Mouse (Mus musculus): Measurements from ENCODE around the gene Pcyt1a.

Gene Pcyt1a

GRCm38 (mm10) chr16:32508506-32509065 is 77.9 kb downstream of the Pcyt1a start:
- DNase-seq (ENCODE audit: extremely low spot score, low read depth, low spot score) = no peak

- no peak for DNase-seq (ENCODE audit: extremely low spot score, low read depth, low spot score)
These were observed 78.6 kb downstream of the Pcyt1a start for GRCm38 (mm10) chr16:32509066-32509942.

- DNase-seq (ENCODE audit: extremely low spot score, low read depth, low spot score) = no peak
These were observed 79.9 kb downstream of the Pcyt1a start for GRCm38 (mm10) chr16:32510399-32511337.

GRCm38 (mm10) chr16:32511338-32511734 is 80.6 kb downstream of the Pcyt1a start:
- no peak for DNase-seq (ENCODE audit: extremely low spot score, low read depth, low spot score)

- DNase-seq (ENCODE audit: extremely low spot score, low read depth, low spot score) = no peak
These were observed 81.2 kb downstream of the Pcyt1a start for GRCm38 (mm10) chr16:32511827-32512490.

- DNase-seq (ENCODE audit: extremely low spot score, low read depth, low spot score) = no peak
These were observed 82.2 kb downstream of the Pcyt1a start for GRCm38 (mm10) chr16:32512921-32513320.

GRCm38 (mm10) chr16:32513401-32513800 is 82.7 kb downstream of the Pcyt1a start:
- no peak for DNase-seq (ENCODE audit: extremely low spot score, low read depth, low spot score)

- no peak for DNase-seq (ENCODE audit: extremely low spot score, low read depth, low spot score)
These were observed 83.2 kb downstream of the Pcyt1a start for GRCm38 (mm10) chr16:32513948-32514347.

- DNase-seq (ENCODE audit: extremely low spot score, low read depth, low spot score) = no peak
These were observed 85.6 kb downstream of the Pcyt1a start for GRCm38 (mm10) chr16:32516006-32516962.

- DNase-seq (ENCODE audit: extremely low spot score, low read depth, low spot score) = no peak
These were observed 87.2 kb downstream of the Pcyt1a start for GRCm38 (mm10) chr16:32517785-32518481.

GRCm38 (mm10) chr16:32519656-32520371 is 89.1 kb downstream of the Pcyt1a start:
- DNase-seq (ENCODE audit: extremely low spot score, low read depth, low spot score) = no peak

GRCm38 (mm10) chr16:32520372-32520748 is 89.6 kb downstream of the Pcyt1a start:
- DNase-seq (ENCODE audit: extremely low spot score, low read depth, low spot score) = no peak

GRCm38 (mm10) chr16:32522578-32523194 is 92.0 kb downstream of the Pcyt1a start:
- no peak for DNase-seq (ENCODE audit: extremely low spot score, low read depth, low spot score)

- DNase-seq (ENCODE audit: extremely low spot score, low read depth, low spot score) = no peak
These were observed 92.9 kb downstream of the Pcyt1a start for GRCm38 (mm10) chr16:32523462-32524243.

GRCm38 (mm10) chr16:32524244-32524615 is 93.5 kb downstream of the Pcyt1a start:
- no peak for DNase-seq (ENCODE audit: extremely low spot score, low read depth, low spot score)
